Mouse (Mus musculus): ENCODE results near the gene Enpep. TPM values are rescaled to one million over a fixed set of nuclear protein-coding genes. Genes with fewer than 3 reads are reported as not detected.

Enpep gene
- polyA plus RNA-seq, 1 experiment: not detected

DNA sequence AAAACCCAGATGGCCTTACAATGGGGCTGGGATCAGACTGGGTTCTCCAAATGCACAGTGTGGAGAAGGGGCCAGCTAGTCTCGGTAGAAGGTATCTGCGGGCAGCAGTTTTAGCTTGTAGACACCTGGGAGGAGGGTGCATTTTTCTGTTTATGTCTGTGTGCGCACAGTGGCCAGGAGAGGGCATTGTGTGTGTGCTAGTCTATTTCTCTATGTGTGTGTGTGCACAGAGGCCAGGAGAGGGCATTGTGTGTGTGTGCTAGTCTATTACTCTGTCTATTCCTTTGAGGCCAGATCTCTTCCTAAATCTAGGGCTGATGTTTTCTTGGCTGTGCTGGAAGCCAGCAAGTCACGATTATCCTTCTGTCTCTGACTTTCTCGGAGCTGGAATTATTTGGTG is 74.0 kb downstream of the Enpep start:
- Histone ChIP-seq H3K27ac (ENCODE audit: insufficient read depth, low read depth, low read length) (no peak overlapping the region), H3K4me3 (ENCODE audit: insufficient read depth, low read length) (no peak overlapping the region), H3K4me1 (ENCODE audit: control insufficient read depth, insufficient read depth, low read length) (no peaks in the 10 kb centered on the region)
- TF ChIP-seq POLR2A (IDR thresholded peaks at IDR 0.05; ENCODE audit: borderline replicate concordance, low read depth, low read length) (no peak), CTCF (IDR thresholded peaks at IDR 0.05; ENCODE audit: low read depth, low read length) (no peak)

- H3K4me1 ChIP-seq (ENCODE audit: control insufficient read depth, insufficient read depth, low read length): no peaks in the 10 kb centered on the region
- no peak overlapping the region for H3K4me3 ChIP-seq (ENCODE audit: insufficient read depth, low read length)
- no peak for TF ChIP-seq POLR2A (IDR thresholded peaks at IDR 0.05; ENCODE audit: borderline replicate concordance, low read depth, low read length)
- H3K27ac ChIP-seq (ENCODE audit: insufficient read depth, low read depth, low read length): no peak overlapping the region
Observed at GRCm38 (mm10) chr3:129256766-129257165, 75.8 kb downstream of the Enpep start.

DNA sequence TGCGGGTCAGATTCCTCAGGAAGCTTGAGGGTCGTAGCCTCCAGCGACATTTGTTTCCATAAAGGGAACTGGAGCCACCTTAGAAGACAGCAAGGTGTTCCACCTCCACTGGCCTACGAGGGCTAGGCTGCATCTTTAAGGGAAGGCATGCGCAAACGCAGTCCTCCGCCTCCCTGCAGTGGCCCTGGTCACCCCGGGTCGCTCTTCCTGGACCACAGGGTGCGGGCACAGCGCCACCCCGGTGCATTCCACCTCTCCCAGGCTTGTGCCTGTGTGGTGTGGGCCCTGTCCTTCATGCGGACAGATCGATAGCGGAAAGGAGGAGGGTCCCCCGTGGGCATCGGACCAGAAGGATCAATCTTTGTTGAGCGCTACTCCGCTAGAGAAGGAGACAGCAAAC is 76.2 kb downstream of the Enpep start:
- Histone ChIP-seq H3K4me3 (ENCODE audit: insufficient read depth, low read length) (no peak overlapping the region), H3K4me1 (ENCODE audit: control insufficient read depth, insufficient read depth, low read length) (no peaks in the 10 kb centered on the region), H3K27ac (ENCODE audit: insufficient read depth, low read depth, low read length) (no peak overlapping the region)
- TF ChIP-seq CTCF (IDR thresholded peaks at IDR 0.05; ENCODE audit: low read depth, low read length) (no peak), POLR2A (IDR thresholded peaks at IDR 0.05; ENCODE audit: borderline replicate concordance, low read depth, low read length) (no peak)

- Histone ChIP-seq H3K4me1 (ENCODE audit: control insufficient read depth, insufficient read depth, low read length) (no peaks in the 10 kb centered on the region), H3K4me3 (ENCODE audit: insufficient read depth, low read length) (no peak overlapping the region), H3K27ac (ENCODE audit: insufficient read depth, low read depth, low read length) (no peak overlapping the region)
- no peak for TF ChIP-seq CTCF (IDR thresholded peaks at IDR 0.05; ENCODE audit: low read depth, low read length)
- no peak for TF ChIP-seq POLR2A (IDR thresholded peaks at IDR 0.05; ENCODE audit: borderline replicate concordance, low read depth, low read length)
Observed at GRCm38 (mm10) chr3:129254246-129254645, 78.3 kb downstream of the Enpep start.

DNA sequence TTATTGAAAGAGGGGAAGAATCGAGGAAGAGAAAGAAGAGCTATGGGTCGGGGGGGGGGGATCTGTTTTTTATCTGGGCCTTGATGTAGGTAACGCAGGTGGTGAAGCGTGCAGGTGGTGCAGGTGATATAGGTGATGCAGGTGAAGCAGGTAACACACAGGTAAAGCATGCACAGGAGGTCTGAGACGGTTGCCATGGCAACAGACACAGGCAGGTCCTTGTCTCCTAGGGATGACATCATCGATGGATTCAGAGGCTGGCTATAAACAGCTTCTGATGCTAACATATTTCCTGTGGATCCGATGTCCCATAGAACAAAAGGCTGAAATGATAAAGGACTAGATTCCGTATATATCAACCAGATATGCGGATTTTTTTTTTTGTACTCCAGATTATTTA is 81.5 kb downstream of the Enpep start:
- Histone ChIP-seq H3K27ac (ENCODE audit: insufficient read depth, low read depth, low read length) (no peak overlapping the region), H3K4me3 (ENCODE audit: insufficient read depth, low read length) (no peak overlapping the region), H3K4me1 (ENCODE audit: control insufficient read depth, insufficient read depth, low read length) (no peaks in the 10 kb centered on the region)
- TF ChIP-seq POLR2A (IDR thresholded peaks at IDR 0.05; ENCODE audit: borderline replicate concordance, low read depth, low read length) (no peak), CTCF (IDR thresholded peaks at IDR 0.05; ENCODE audit: low read depth, low read length) (no peak)

DNA sequence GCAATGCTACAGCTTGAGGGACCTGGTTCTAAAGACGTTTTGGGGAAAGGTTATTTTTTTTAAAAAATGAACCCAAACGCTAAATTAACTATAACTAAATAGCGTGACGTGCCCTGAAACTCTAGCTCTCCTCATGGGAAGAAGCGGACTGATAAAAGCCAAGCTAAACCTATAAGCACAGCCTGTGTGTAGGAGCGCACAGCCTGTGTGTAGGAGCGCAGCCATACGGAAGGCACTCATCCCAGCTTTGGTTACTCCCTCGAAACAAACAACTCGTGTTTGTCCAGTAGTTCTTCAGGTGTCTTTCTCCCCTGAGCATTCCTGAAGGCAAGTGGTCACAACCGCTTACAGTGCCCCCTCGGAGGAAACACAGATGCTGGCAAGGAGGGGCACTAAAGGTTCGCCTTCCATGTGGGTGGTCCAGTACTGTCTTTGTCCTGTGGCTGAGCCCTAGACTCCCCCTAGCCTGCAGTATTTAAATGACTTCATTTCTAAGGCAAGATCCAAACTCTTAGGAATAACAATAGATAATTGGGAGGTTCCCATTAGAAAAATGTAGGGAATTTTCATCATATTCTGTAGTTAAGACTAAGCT is 93.8 kb downstream of the Enpep start:
- TF ChIP-seq POLR2A (IDR thresholded peaks at IDR 0.05; ENCODE audit: borderline replicate concordance, low read depth, low read length) (no peak), CTCF (IDR thresholded peaks at IDR 0.05; ENCODE audit: low read depth, low read length) (no peak)
- H3K27ac ChIP-seq (ENCODE audit: insufficient read depth, low read depth, low read length): no peak overlapping the region
- H3K4me1 ChIP-seq (ENCODE audit: control insufficient read depth, insufficient read depth, low read length): no peaks in the 10 kb centered on the region
- no peak overlapping the region for H3K4me3 ChIP-seq (ENCODE audit: insufficient read depth, low read length)

DNA sequence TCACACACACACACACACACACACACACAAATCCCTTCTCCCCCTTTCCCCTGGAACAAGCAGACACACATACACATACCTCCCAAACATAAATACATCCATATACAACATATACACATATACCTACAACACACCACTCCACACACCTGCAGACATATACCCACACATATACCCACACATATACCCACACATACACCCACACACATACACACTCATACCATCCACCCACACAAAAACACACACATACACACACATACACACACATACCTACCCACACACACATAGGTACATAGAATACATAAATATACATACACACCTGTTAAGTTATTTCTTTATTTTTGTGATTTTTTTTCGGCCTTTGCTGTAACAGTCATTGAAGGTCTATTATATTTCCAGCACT is 94.5 kb downstream of the Enpep start:
- no peak overlapping the region for H3K27ac ChIP-seq (ENCODE audit: insufficient read depth, low read depth, low read length)
- no peak overlapping the region for H3K4me3 ChIP-seq (ENCODE audit: insufficient read depth, low read length)
- H3K4me1 ChIP-seq (ENCODE audit: control insufficient read depth, insufficient read depth, low read length): no peaks in the 10 kb centered on the region
- TF ChIP-seq CTCF (IDR thresholded peaks at IDR 0.05; ENCODE audit: low read depth, low read length): no peak
- TF ChIP-seq POLR2A (IDR thresholded peaks at IDR 0.05; ENCODE audit: borderline replicate concordance, low read depth, low read length): no peak

DNA sequence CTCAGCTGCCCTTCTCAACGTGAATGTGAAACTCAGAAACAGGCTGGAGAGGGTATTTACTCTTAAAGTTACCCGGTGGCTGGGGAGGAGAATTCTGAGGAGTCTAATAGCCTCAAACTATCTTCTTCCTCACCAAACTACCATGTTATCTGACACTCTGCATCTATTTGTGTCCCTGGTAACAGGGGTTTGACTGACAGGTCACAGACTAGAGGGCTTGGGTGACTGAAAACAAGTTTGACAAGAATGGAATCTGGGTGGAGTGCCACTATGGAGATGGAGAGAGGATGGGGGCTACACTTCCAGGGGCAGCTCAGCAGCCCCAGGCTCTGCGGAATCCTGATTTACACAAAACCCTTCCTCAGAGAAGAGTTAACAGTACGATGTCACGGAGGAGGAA is 105.2 kb downstream of the Enpep start:
- Histone ChIP-seq H3K4me3 (ENCODE audit: insufficient read depth, low read length) (no peak overlapping the region), H3K27ac (ENCODE audit: insufficient read depth, low read depth, low read length) (no peak overlapping the region), H3K4me1 (ENCODE audit: control insufficient read depth, insufficient read depth, low read length) (no peaks in the 10 kb centered on the region)
- TF ChIP-seq POLR2A (IDR thresholded peaks at IDR 0.05; ENCODE audit: borderline replicate concordance, low read depth, low read length) (no peak), CTCF (IDR thresholded peaks at IDR 0.05; ENCODE audit: low read depth, low read length) (no peak)

DNA sequence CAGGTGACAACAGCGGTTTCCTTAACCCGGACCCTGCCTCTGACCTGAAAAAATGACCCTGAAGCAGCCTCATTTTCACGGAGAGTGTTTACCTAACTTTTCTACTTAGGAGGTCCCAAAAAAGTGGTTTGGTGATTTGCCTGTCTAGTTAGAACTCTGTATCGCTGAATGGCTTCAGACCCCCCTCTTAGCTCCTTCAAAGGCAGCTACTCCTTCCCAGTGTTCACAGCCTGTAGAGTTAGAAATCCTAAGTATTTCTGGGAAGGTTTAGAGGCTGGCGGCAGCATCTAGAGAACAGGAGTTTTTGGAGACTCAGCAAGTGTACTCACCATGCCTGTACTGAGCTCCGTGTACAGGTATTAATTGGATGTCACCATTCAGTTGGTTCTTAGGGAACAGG is 105.8 kb downstream of the Enpep start:
- Histone ChIP-seq H3K4me1 (ENCODE audit: control insufficient read depth, insufficient read depth, low read length) (no peaks in the 10 kb centered on the region), H3K4me3 (ENCODE audit: insufficient read depth, low read length) (no peak overlapping the region), H3K27ac (ENCODE audit: insufficient read depth, low read depth, low read length) (no peak overlapping the region)
- TF ChIP-seq POLR2A (IDR thresholded peaks at IDR 0.05; ENCODE audit: borderline replicate concordance, low read depth, low read length): no peak
- no peak for TF ChIP-seq CTCF (IDR thresholded peaks at IDR 0.05; ENCODE audit: low read depth, low read length)

DNA sequence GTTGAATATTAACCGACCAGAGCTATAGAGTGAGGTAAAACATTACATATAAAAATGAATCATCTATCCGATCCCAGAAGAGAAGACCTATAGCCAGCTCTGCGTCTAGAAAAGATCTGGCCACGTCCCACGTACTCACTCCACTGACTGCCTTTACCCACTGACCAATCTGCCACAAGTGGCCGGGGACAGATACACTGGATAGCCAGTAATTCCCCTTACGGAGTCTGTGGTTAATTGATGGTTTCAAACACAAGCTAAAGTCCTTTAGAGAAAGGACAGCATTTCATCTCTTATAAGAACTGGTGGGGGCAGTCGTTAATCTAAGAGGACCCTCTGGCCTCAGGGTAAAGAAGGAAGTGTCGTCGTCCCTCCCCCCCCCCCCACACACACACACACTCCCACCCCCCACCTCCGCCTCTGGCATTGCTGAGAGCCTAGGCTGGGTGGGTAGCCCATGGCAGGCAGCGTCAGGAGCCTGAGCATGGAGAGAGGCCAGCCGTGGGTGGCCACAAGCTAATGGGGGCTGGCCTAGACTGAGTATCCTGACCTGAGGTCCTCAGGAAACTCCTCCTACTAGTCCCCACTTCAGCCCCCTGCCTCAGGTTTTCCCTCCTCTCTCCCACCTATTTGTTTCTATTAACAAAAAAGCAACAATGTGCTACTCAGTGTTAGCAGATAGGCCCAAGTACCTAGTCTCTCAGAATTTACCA is 106.8 kb downstream of the Enpep start:
- Histone ChIP-seq H3K27ac (ENCODE audit: insufficient read depth, low read depth, low read length) (no peak overlapping the region), H3K4me1 (ENCODE audit: control insufficient read depth, insufficient read depth, low read length) (no peaks in the 10 kb centered on the region), H3K4me3 (ENCODE audit: insufficient read depth, low read length) (no peak overlapping the region)
- TF ChIP-seq CTCF (IDR thresholded peaks at IDR 0.05; ENCODE audit: low read depth, low read length) (no peak), POLR2A (IDR thresholded peaks at IDR 0.05; ENCODE audit: borderline replicate concordance, low read depth, low read length) (no peak)
